Mouse (Mus musculus) heart, adult 8-10 months (tissue): ENCODE measurements around the gene Trim8. TPM values are rescaled to one million over a fixed set of nuclear protein-coding genes. Genes with fewer than 3 reads are reported as not detected.

Experiments used
- DNase-seq: peaks from one replicate; pipeline ENCODE4 v3.0.0; 2022; ENCODE audit warnings: low spot score
- total RNA-seq, 4 experiments: library from RNA; stranded (reverse); gene quantifications; 2 replicates each; pipeline ENCODE4 v1.2.4; 2022

Gene Trim8
- total RNA-seq, 4 experiments from 2014 or later = 31.5 to 38.8 (median 37.6) TPM

DNA sequence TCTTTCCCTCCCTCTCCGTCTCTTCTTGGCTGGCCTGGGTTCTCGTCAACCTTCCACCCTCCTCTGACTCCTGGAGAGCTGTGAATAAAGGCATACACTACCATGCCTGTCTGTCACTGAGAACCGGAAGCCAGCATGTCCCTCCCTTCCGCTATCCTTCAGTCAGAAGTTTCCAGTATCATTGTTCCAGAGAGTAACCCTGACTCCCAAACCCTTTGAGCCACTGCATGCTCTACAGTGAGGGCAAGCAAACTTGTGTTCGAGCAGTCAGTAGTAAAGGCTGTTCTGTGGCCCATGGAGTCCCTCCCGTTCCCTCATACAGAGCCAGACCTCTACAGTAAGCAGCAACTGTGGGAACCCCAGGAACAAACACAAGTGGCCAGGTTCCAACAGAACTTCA, 46.1 kb downstream of the Trim8 start:
- no peak for DNase-seq

GRCm38 (mm10) chr19:46548110-46548509, 46.6 kb downstream of the Trim8 start:
- no peak for DNase-seq

GRCm38 (mm10) chr19:46550385-46550784, 48.9 kb downstream of the Trim8 start:
- no peak for DNase-seq

DNA sequence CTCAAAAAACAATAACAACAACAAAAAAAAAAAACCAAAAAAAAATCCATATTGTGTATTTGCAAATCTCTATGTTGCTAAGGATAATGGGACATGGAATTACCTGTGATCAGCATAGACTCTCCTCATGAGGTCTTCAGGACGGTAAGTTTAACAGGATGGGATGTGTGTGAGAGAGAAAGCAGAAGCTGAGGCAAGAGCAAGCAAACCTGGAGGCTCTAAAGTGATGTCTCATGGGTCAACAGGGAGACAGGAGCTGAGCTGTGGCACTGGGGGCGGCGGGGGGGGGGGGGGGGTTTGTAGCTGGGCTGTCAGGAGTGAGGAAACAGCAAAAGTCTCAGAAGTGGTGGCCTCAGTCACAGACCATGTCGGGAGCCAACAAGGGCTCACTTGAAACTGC, 51.0 kb downstream of the Trim8 start:
- DNase-seq = no peak

GRCm38 (mm10) chr19:46553541-46553955, 52.0 kb downstream of the Trim8 start:
- DNase-seq = no peak

GRCm38 (mm10) chr19:46558009-46558408, 56.5 kb downstream of the Trim8 start:
- no peak for DNase-seq

DNA sequence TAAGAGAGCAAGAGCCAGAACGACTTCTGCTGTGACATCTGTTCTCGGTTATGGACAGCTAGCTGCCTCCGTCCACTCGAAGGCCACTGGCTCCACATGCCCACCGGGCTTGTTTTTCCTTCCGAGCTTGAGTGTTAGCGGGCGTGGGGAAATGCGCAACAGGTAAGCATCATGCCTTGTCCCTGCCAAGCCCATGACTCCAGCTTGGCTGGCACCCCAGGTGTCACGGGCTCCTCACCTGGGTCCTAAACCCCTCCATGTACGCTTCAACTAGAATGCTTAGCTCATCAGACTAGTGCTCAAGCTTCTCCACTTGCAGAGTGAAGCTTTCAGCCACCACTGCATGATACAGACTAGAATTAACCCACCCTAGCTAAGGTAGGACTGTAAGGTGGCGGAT, 57.1 kb downstream of the Trim8 start:
- DNase-seq = no peak

- peak; percentile 69 for DNase-seq
Observed at GRCm38 (mm10) chr19:46562132-46562531, 60.6 kb downstream of the Trim8 start.

DNA sequence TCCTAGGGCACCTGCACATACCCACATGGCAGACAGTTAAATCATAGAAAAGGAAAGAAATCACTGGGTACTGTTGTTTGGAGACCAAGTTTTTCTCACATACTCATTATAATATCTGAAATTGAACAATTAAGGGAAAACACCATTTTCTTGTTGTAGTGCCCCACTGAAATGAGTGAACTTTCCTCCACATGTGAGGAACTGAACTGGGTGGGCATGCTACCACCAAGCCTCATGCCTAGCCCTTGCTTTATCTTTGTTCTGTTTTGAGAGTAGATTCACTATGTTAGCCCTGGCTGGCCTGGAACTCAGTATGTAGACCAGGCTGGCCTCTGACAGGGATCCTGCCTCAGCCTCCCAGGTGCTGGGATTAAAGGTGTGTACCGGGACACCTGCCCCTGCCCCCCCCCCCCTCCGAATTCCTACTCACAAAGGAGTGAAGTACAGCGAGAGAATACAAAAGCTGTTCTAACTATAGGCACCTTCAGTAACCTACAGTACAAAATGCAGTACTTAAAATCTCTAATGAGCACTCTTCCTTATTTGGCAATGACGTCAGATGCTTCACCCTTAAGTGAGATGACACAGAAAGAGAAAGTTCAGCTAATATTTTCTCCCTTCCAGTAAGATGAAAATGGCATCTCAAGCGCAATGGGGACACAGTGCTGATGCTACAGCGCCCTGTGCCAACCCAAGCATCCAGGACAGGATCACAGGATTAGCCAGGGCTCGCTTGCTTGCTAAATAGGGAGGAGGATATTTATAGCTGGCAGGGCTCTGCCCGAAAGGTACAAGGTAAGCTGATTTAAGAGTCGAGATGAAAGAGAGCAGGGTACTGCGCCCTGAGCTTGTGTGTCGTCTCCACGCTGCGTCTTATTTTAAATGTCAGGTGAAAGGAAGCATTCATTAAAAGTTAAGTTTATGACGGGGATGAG, 61.3 kb downstream of the Trim8 start:
- peak; percentile 38 for DNase-seq

GRCm38 (mm10) chr19:46563603-46564002, 62.1 kb downstream of the Trim8 start:
- DNase-seq = no peak

DNA sequence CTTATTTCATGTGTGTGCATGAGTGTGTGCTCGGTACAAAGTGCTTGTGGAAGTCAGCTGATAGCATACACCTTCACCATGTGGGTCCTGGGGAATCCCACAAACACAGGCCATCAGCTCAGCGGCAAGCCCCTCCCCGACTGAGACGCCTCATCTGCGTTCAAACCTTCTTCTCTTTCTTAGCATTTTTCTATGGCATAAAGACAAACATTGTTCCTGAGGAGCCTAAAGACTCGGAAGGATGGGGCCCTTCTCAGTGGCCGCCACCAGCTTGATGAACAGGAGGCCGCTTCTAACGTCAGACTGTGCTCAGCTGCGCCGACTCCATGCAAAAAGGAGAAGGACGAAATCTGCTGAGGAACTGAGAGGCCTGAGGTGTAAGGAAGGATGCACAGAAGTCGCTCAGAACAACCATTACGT, 62.6 kb downstream of the Trim8 start:
- DNase-seq = no peak

Other genes starting within 250 kb of the Trim8 start
- 10 to 100 TPM; 17.9 to 22.3 (median 20.1) TPM for gene Nfkb2, start 197.4 kb upstream of the Trim8 start, total RNA-seq
- gene Psd, start 174.5 kb upstream of the Trim8 start, total RNA-seq = under 1 TPM; 0.35 to 0.86 (median 0.53) TPM
- gene Fbxl15, start 173.5 kb upstream of the Trim8 start, total RNA-seq = 1 to 10 TPM; 4.0 to 6.4 (median 5.6) TPM
- gene Cuedc2, start 163.0 kb upstream of the Trim8 start, total RNA-seq = 10 to 100 TPM; 76.5 to 91.0 (median 83.5) TPM
- gene Mfsd13a, start 160.6 kb upstream of the Trim8 start, total RNA-seq = 1 to 10 TPM; 3.7 to 4.5 (median 3.8) TPM
- gene 2310034G01Rik, start 151.4 kb upstream of the Trim8 start, total RNA-seq = under 1 TPM; 0.44 to 0.66 (median 0.48) TPM
- gene Actr1a, start 106.0 kb upstream of the Trim8 start, total RNA-seq = 10 to 100 TPM; 86.7 to 93.0 (median 89.0) TPM
- 10 to 100 TPM; 11.7 to 13.0 (median 12.1) TPM for gene Sufu, start 104.8 kb upstream of the Trim8 start, total RNA-seq
- 10 to 100 TPM; 31.3 to 56.0 (median 43.5) TPM for gene Arl3, start 71.5 kb downstream of the Trim8 start, total RNA-seq
- gene Sfxn2, start 71.7 kb downstream of the Trim8 start, total RNA-seq = 1 to 10 TPM; 2.2 to 4.9 (median 2.7) TPM
- 10 to 100 TPM; 46.6 to 60.7 (median 56.0) TPM for gene Wbp1l, start 97.4 kb downstream of the Trim8 start, total RNA-seq
- gene Cyp17a1, start 171.5 kb downstream of the Trim8 start, total RNA-seq = not detected
- gene Borcs7, start 188.2 kb downstream of the Trim8 start, total RNA-seq = 10 to 100 TPM in 1 of 4 experiments, 1 to 10 TPM in 3; 7.7 to 11.1 (median 8.6) TPM
- 100 to 1,000 TPM in 2 of 4 experiments, 10 to 100 TPM in 2; 91.3 to 104 (median 98.7) TPM for gene As3mt, start 205.8 kb downstream of the Trim8 start, total RNA-seq